Mouse (Mus musculus): ENCODE measurements around the gene Kif6.

The Kif6 gene

GRCm38 (mm10) chr17:49839243-49839642 lies 224.3 kb downstream of the Kif6 start:
- peak; percentile 19 for DNase-seq (ENCODE audit: low spot score)

GRCm38 (mm10) chr17:49851210-49851609 lies 236.3 kb downstream of the Kif6 start:
- DNase-seq (ENCODE audit: low spot score), result no peak

- DNase-seq (ENCODE audit: low spot score), result peak; percentile 82
These were observed 237.2 kb downstream of the Kif6 start for GRCm38 (mm10) chr17:49852183-49852582.

- no peak for DNase-seq (ENCODE audit: low spot score)
These were observed 240.8 kb downstream of the Kif6 start for GRCm38 (mm10) chr17:49855785-49856184.

- no peak for DNase-seq (ENCODE audit: low spot score)
These were observed 245.3 kb downstream of the Kif6 start for GRCm38 (mm10) chr17:49860057-49860816.

- DNase-seq (ENCODE audit: low spot score), result no peak
These were observed 248.7 kb downstream of the Kif6 start for GRCm38 (mm10) chr17:49863597-49863996.

- no peak for DNase-seq (ENCODE audit: low spot score)
These were observed 250.7 kb downstream of the Kif6 start for GRCm38 (mm10) chr17:49865604-49866003.

GRCm38 (mm10) chr17:49866653-49867215 lies 251.8 kb downstream of the Kif6 start:
- DNase-seq (ENCODE audit: low spot score), result no peak

GRCm38 (mm10) chr17:49867321-49868137 lies 252.6 kb downstream of the Kif6 start:
- peak; percentile 21 for DNase-seq (ENCODE audit: low spot score)

- peak; percentile 28 for DNase-seq (ENCODE audit: low spot score)
These were observed 254.3 kb downstream of the Kif6 start for GRCm38 (mm10) chr17:49869246-49869645.

GRCm38 (mm10) chr17:49872305-49872704 lies 257.4 kb downstream of the Kif6 start:
- peak; percentile 59 for DNase-seq (ENCODE audit: low spot score)

GRCm38 (mm10) chr17:49874746-49875145 lies 259.8 kb downstream of the Kif6 start:
- no peak for DNase-seq (ENCODE audit: low spot score)

GRCm38 (mm10) chr17:49875401-49875800 lies 260.5 kb downstream of the Kif6 start:
- DNase-seq (ENCODE audit: low spot score), result no peak

GRCm38 (mm10) chr17:49875939-49876651 lies 261.2 kb downstream of the Kif6 start:
- DNase-seq (ENCODE audit: low spot score), result no peak

GRCm38 (mm10) chr17:49880919-49881744 lies 266.2 kb downstream of the Kif6 start:
- DNase-seq (ENCODE audit: low spot score), result no peak

GRCm38 (mm10) chr17:49881796-49882195 lies 266.9 kb downstream of the Kif6 start:
- DNase-seq (ENCODE audit: low spot score), result no peak

- no peak for DNase-seq (ENCODE audit: low spot score)
These were observed 268.3 kb downstream of the Kif6 start for GRCm38 (mm10) chr17:49883136-49883755.

GRCm38 (mm10) chr17:49885035-49885434 lies 270.1 kb downstream of the Kif6 start:
- DNase-seq (ENCODE audit: low spot score), result no peak

- no peak for DNase-seq (ENCODE audit: low spot score)
These were observed 274.7 kb downstream of the Kif6 start for GRCm38 (mm10) chr17:49889629-49890028.

GRCm38 (mm10) chr17:49890861-49891260 lies 275.9 kb downstream of the Kif6 start:
- DNase-seq (ENCODE audit: low spot score), result no peak

- DNase-seq (ENCODE audit: low spot score), result no peak
These were observed 277.5 kb downstream of the Kif6 start for GRCm38 (mm10) chr17:49892390-49892789.

All from adipocyte (in vitro differentiated cells).